Mouse (Mus musculus) ES-Bruce4 (cell line): ENCODE measurements around the gene Sh2d3c.

ENCODE experiments used
- CTCF ChIP-seq: IDR thresholded peaks from one replicate; pipeline ENCODE4 v1.8.1; 2011; ENCODE audit warnings: low read depth, low read length
- POLR2A ChIP-seq: IDR thresholded peaks from one replicate; pipeline ENCODE4 v1.8.1; 2011; ENCODE audit warnings: low read length; ENCODE audit not compliant: insufficient read depth

DNA sequence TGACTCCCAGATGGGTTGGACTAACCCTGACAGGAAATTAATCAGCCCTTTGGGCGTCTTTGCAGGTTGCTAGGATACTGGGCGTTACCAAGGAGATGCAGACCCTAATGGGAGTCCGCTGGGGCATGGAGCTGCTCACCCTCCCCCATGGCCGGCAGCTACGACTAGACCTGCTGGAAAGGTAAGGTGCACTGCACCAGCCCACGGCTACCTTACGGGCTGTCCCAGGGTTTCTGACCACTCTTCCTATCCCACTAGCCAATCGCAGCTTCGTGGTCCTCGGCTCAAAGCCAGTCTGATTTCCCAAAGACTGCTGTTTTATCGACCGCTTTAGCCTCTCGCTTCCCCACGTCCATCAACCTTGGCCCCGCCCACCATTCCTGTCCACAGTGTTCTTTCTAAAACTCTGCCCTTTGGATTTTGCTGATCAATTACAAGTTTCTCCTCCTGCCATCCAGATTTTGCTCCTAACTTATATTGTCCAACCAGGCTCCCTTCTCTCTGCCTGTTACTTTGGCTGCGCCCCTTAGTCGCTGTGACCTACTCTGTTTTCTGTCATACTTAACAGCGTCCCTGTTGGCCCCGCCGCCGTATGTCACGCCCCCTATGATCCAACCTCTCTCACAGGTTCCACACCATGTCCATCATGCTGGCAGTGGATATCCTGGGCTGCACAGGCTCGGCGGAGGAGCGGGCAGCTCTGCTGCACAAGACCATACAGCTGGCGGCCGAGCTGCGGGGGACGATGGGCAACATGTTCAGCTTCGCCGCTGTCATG is 30.2 kb downstream of the Sh2d3c start:
- TF ChIP-seq CTCF (no peak), POLR2A (no peak)
